ENCODE assay signal across 15 mouse cellular contexts in the genomic region with DNA sequence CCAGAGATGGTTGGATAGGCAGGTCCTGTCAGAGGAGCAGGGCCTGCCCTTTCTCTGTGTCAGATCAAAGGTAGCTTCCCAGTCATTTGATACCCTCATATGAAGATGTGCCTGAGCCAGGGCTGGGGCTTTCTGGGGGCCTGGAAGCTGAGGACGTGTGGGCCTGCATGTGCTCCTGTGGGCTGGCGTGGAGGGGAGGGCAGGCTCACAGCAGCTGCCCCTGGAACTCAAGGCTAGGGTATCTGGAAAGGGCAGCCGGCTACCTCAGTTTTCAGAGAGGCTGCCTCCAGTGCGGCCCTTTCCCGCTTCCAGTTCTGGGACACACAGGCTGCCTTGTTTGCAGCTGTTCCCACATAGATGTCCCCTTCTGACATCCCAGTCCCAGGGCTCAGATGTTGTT.
DNase-seq lines count a peak whose midpoint lies in the region; ATAC-seq and TF ChIP-seq lines count a peak whose summit lies in the region.
"Had no signal": no experiment of that assay in that cellular context is flagged by ENCODE, and none has a peak within 500 bp of the region (broad histone marks: within the 10 kb centered on the region; RNA-seq: fewer than 3 reads in every experiment).

No protein-coding gene starts in this region.

- H3K27ac ChIP-seq in gastrocnemius, adult 2 months, result peak overlapping the region; percentile 86
- peak overlapping the region; percentile 61 for H3K27ac ChIP-seq in kidney, embryonic 15.5 days
- 0 out of 2 replicates have a peak overlapping the region, but pooled peaks have one; percentile 36 for H3K27ac ChIP-seq in embryonic facial prominence, embryonic 15.5 days (replicated peaks)
- H3K27ac ChIP-seq in limb, embryonic 14.5 days (replicated peaks; ENCODE audit: low read depth, low read length), result no peak overlapping the region
- H3K27ac ChIP-seq: neural tube, embryonic 12.5 days; stomach, embryonic 15.5 days had no signal

- H3K9ac ChIP-seq in kidney, embryonic 15.5 days, result no peak overlapping the region
- no peak overlapping the region for H3K9ac ChIP-seq in embryonic facial prominence, embryonic 15.5 days
- H3K9ac ChIP-seq in limb, embryonic 14.5 days (ENCODE audit: low read depth, low read length, severe bottlenecking), result no peak overlapping the region
- H3K9ac ChIP-seq: neural tube, embryonic 12.5 days; stomach, embryonic 15.5 days had no signal

- no peak for TF ChIP-seq CTCF in gastrocnemius, adult 2 months (IDR thresholded peaks at IDR 0.05)

- ATAC-seq in kidney, embryonic 15.5 days (replicated peaks; ENCODE audit: low FRiP score), result no peak
- ATAC-seq in embryonic facial prominence, embryonic 15.5 days (ENCODE audit: insufficient number of reproducible peaks, low FRiP score, low TSS enrichment, low read depth), result peak; percentile 56; the same call in 1 of the 2 replicates
- peak; percentile 70 for ATAC-seq in limb, embryonic 14.5 days (ENCODE audit: low FRiP score, low read depth)

- H3K36me3 ChIP-seq in kidney, embryonic 15.5 days, result no peaks in the 10 kb centered on the region
- no peaks in the 10 kb centered on the region for H3K36me3 ChIP-seq in embryonic facial prominence, embryonic 15.5 days
- H3K36me3 ChIP-seq in limb, embryonic 14.5 days (ENCODE audit: control insufficient read depth, insufficient read depth, low read length), result no peaks in the 10 kb centered on the region
- H3K36me3 ChIP-seq: neural tube, embryonic 12.5 days; stomach, embryonic 15.5 days had no signal

- no peak overlapping the region for H3K4me2 ChIP-seq in kidney, embryonic 15.5 days
- no peak overlapping the region for H3K4me2 ChIP-seq in embryonic facial prominence, embryonic 15.5 days (replicated peaks)
- no peak overlapping the region for H3K4me2 ChIP-seq in limb, embryonic 14.5 days (replicated peaks; ENCODE audit: low read depth, low read length, severe bottlenecking)
- H3K4me2 ChIP-seq: neural tube, embryonic 12.5 days; stomach, embryonic 15.5 days had no signal

- no peaks in the 10 kb centered on the region for H3K9me3 ChIP-seq in kidney, embryonic 15.5 days (replicated peaks)
- no peaks in the 10 kb centered on the region for H3K9me3 ChIP-seq in embryonic facial prominence, embryonic 15.5 days (replicated peaks)
- H3K9me3 ChIP-seq in limb, embryonic 14.5 days (ENCODE audit: control insufficient read depth, low read length), result no peaks in the 10 kb centered on the region
- H3K9me3 ChIP-seq: neural tube, embryonic 12.5 days; stomach, embryonic 15.5 days had no signal

- H3K4me1 ChIP-seq in kidney, embryonic 15.5 days, result peaks cover 74% of the 10 kb centered on the region
- H3K4me1 ChIP-seq in embryonic facial prominence, embryonic 15.5 days, result peaks cover 48% of the 10 kb centered on the region
- H3K4me1 ChIP-seq in limb, embryonic 14.5 days (ENCODE audit: control insufficient read depth, insufficient read depth, low read length), result peaks cover 38% of the 10 kb centered on the region

- H3K4me3 ChIP-seq in gastrocnemius, adult 2 months, result no peak overlapping the region; the same call in 1 of the 2 replicates
- no peak overlapping the region for H3K4me3 ChIP-seq in kidney, embryonic 15.5 days (replicated peaks)
- no peak overlapping the region for H3K4me3 ChIP-seq in embryonic facial prominence, embryonic 15.5 days (replicated peaks)
- no peak overlapping the region for H3K4me3 ChIP-seq in limb, embryonic 14.5 days (replicated peaks; ENCODE audit: low read length)
- H3K4me3 ChIP-seq: neural tube, embryonic 12.5 days; stomach, embryonic 15.5 days had no signal

- TF ChIP-seq POLR2A in limb, embryonic 14.5 days (IDR thresholded peaks at IDR 0.05; ENCODE audit: borderline replicate concordance, extremely low read depth, insufficient read depth, insufficient read length), result no peak

- intact Hi-C loops in gastrocnemius, adult 2 months (cut with DNase I), result no loop called here

- WGBS in kidney, embryonic 15.5 days, result 58% methylated on average over 5 of the region's 5 CpGs
- WGBS in embryonic facial prominence, embryonic 15.5 days, result 43% methylated on average over 5 of the region's 5 CpGs
- 53% methylated on average over 5 of the region's 5 CpGs for WGBS in limb, embryonic 14.5 days

- peak; percentile 71 for DNase-seq in gastrocnemius, adult 2 months
- DNase-seq in gastrocnemius, postnatal 10 days, result no peak
- no peak for DNase-seq in kidney, postnatal 4 days
- DNase-seq in limb, embryonic 14.5 days (ENCODE audit: low spot score), result no peak
- DNase-seq in thymus, postnatal 0 days (ENCODE audit: low spot score), result no peak
- no peak for DNase-seq in testis, postnatal 10 days (ENCODE audit: low spot score)
- DNase-seq: adrenal gland, adult 8-10 months; B cell, adult 2 months; cerebellum, adult 2 months; heart, postnatal 36 days; midbrain, embryonic 14.5 days had no signal

- H3K27me3 ChIP-seq in kidney, embryonic 15.5 days, result no peaks in the 10 kb centered on the region
- H3K27me3 ChIP-seq in embryonic facial prominence, embryonic 15.5 days, result no peaks in the 10 kb centered on the region
- H3K27me3 ChIP-seq in limb, embryonic 14.5 days (ENCODE audit: control insufficient read depth, insufficient read depth, low read length), result no peaks in the 10 kb centered on the region
- H3K27me3 ChIP-seq: neural tube, embryonic 12.5 days; stomach, embryonic 15.5 days had no signal
